Mouse (Mus musculus): ENCODE measurements around the gene Chmp6.

GRCm38 (mm10) chr11:119907711-119908110 is 5.5 kb upstream of the Chmp6 start:
- TF ChIP-seq CTCF (IDR thresholded peaks at IDR 0.05; ENCODE audit: insufficient read depth, low read length) (no peak), POLR2A (IDR thresholded peaks at IDR 0.05; ENCODE audit: borderline replicate concordance, extremely low read depth, low read depth, low read length) (no peak)
